Mouse (Mus musculus) embryonic facial prominence, embryonic 14.5 days (tissue): ENCODE results near the gene Lfng. TPM values are rescaled to one million over a fixed set of nuclear protein-coding genes. Genes with fewer than 3 reads are reported as not detected.

Source experiments
- ATAC-seq: fragments of 200-750 bp; cut with Nextera tagmentation; 2 replicates; pipeline ENCODE4 v1.8.0; 2017; ENCODE audit warnings: low read depth, moderate number of reproducible peaks, moderate TSS enrichment
- DNase-seq: peaks from one replicate; pipeline ENCODE4 v3.0.0-alpha.2; 2015; ENCODE audit warnings: low spot score
- H3K27ac ChIP-seq: fragments of 300-500 bp; sonication (generic); replicated peaks from 2 replicates; pipeline ENCODE4 v1.5.1; 2014; ENCODE audit warnings: low read depth, mild to moderate bottlenecking, low read length, moderate library complexity
- H3K27me3 ChIP-seq: fragments of 300-500 bp; sonication (generic); replicated peaks from 2 replicates; pipeline ENCODE4 v1.6.1; 2014; ENCODE audit warnings: low read length; ENCODE audit not compliant: control insufficient read depth, insufficient read depth
- H3K36me3 ChIP-seq: fragments of 300-500 bp; sonication (generic); 2 replicates; pipeline ENCODE4 v1.6.1; 2014; ENCODE audit warnings: low read length, mixed read lengths; ENCODE audit not compliant: control insufficient read depth, insufficient read depth
- H3K4me1 ChIP-seq: fragments of 300-500 bp; sonication (generic); 2 replicates; pipeline ENCODE4 v1.6.1; 2014; ENCODE audit warnings: antibody characterized with exemption, low read length; ENCODE audit not compliant: control insufficient read depth, insufficient read depth
- H3K4me2 ChIP-seq: fragments of 300-500 bp; sonication (generic); 2 replicates; pipeline ENCODE4 v1.6.1; 2014; ENCODE audit warnings: low read depth, mild to moderate bottlenecking, low read length, moderate library complexity, mixed read lengths
- H3K4me3 ChIP-seq: fragments of 300-500 bp; sonication (generic); 2 replicates; pipeline ENCODE4 v1.5.1; 2014; ENCODE audit warnings: low read depth, mild to moderate bottlenecking, low read length
- H3K9ac ChIP-seq: fragments of 300-500 bp; sonication (generic); 2 replicates; pipeline ENCODE4 v1.6.1; 2014; ENCODE audit warnings: low read depth, mild to moderate bottlenecking, low read length, moderate library complexity, mixed read lengths
- H3K9me3 ChIP-seq: fragments of 300-500 bp; sonication (generic); 2 replicates; pipeline ENCODE4 v1.6.1; 2016; ENCODE audit warnings: low read length; ENCODE audit not compliant: control insufficient read depth
- WGBS: fragments of 180-500 bp; shearing (Covaris S2); extraction: QIAGEN DNeasy Blood & Tissue Kit; methylation state at CpG from one replicate; pipeline ENCODE4 v1.1.7; 2014; 5-methylcytosine and 5-hydroxymethylcytosine counted together
- polyA plus RNA-seq: library from polyadenylated mRNA; unstranded; fragments of >200 nt; fragmentation: Nextera tagmentation; extraction: Ambion mirVana; gene quantifications from 2 replicates; pipeline ENCODE4 v1.2.1, GENCODE M21; 2014

Lfng gene
- polyA plus RNA-seq, 1 experiment from 2014 or later, result 27.9 TPM

GRCm38 (mm10) chr5:140622978-140623670, 16.0 kb downstream of the Lfng start:
- whole genome bisulfite sequencing, result 94% methylated on average over 20 of the region's 23 CpGs
- ATAC-seq (no peak), DNase-seq (no peak)
- no peaks in the 10 kb centered on the region for H3K4me1 ChIP-seq
- H3K27me3 ChIP-seq, result no peaks in the 10 kb centered on the region
- no peak overlapping the region for H3K9ac ChIP-seq
- H3K4me2 ChIP-seq, result no peak overlapping the region
- no peak overlapping the region for H3K27ac ChIP-seq
- no peak overlapping the region for H3K4me3 ChIP-seq
- no peaks in the 10 kb centered on the region for H3K9me3 ChIP-seq
- H3K36me3 ChIP-seq, result peaks cover 66% of the 10 kb centered on the region

- WGBS, result 67% methylated on average over 4 of the region's 4 CpGs
- Histone ChIP-seq H3K9ac (no peak overlapping the region), H3K4me1 (no peaks in the 10 kb centered on the region), H3K27ac (no peak overlapping the region), H3K36me3 (peaks cover 72% of the 10 kb centered on the region), H3K4me3 (no peak overlapping the region), H3K9me3 (no peaks in the 10 kb centered on the region), H3K27me3 (no peaks in the 10 kb centered on the region), H3K4me2 (no peak overlapping the region)
- DNase-seq (no peak), ATAC-seq (no peak)
These were observed 16.7 kb downstream of the Lfng start for GRCm38 (mm10) chr5:140623791-140624190.

GRCm38 (mm10) chr5:140624238-140624637, 17.1 kb downstream of the Lfng start:
- no peak overlapping the region for H3K9ac ChIP-seq
- H3K27me3 ChIP-seq, result no peaks in the 10 kb centered on the region
- no peak for DNase-seq
- WGBS, result 93% methylated on average over 5 of the region's 5 CpGs
- peaks cover 77% of the 10 kb centered on the region for H3K36me3 ChIP-seq
- no peaks in the 10 kb centered on the region for H3K4me1 ChIP-seq
- no peaks in the 10 kb centered on the region for H3K9me3 ChIP-seq
- no peak for ATAC-seq
- H3K4me3 ChIP-seq, result no peak overlapping the region
- H3K4me2 ChIP-seq, result no peak overlapping the region
- H3K27ac ChIP-seq, result no peak overlapping the region

GRCm38 (mm10) chr5:140624961-140625360, 17.8 kb downstream of the Lfng start:
- Histone ChIP-seq H3K4me2 (no peak overlapping the region), H3K36me3 (peaks cover 84% of the 10 kb centered on the region), H3K4me1 (no peaks in the 10 kb centered on the region), H3K9me3 (no peaks in the 10 kb centered on the region), H3K4me3 (no peak overlapping the region), H3K27ac (no peak overlapping the region), H3K27me3 (no peaks in the 10 kb centered on the region), H3K9ac (no peak overlapping the region)
- DNase-seq (no peak), ATAC-seq (no peak)
- WGBS, result 91% methylated on average over 13 of the region's 13 CpGs

- Histone ChIP-seq H3K27ac (no peak overlapping the region), H3K4me3 (no peak overlapping the region), H3K4me2 (no peak overlapping the region), H3K27me3 (no peaks in the 10 kb centered on the region), H3K9ac (no peak overlapping the region), H3K9me3 (no peaks in the 10 kb centered on the region), H3K4me1 (no peaks in the 10 kb centered on the region), H3K36me3 (peaks cover 96% of the 10 kb centered on the region)
- DNase-seq, result no peak
- no peak for ATAC-seq
- 95% methylated on average over 5 of the region's 5 CpGs for WGBS
These were observed 20.5 kb downstream of the Lfng start for GRCm38 (mm10) chr5:140627580-140627979.

- Histone ChIP-seq H3K27me3 (no peaks in the 10 kb centered on the region), H3K9me3 (no peaks in the 10 kb centered on the region), H3K27ac (no peak overlapping the region), H3K4me2 (no peak overlapping the region), H3K4me3 (no peak overlapping the region), H3K36me3 (peaks cover 96% of the 10 kb centered on the region), H3K4me1 (no peaks in the 10 kb centered on the region), H3K9ac (no peak overlapping the region)
- ATAC-seq, result no peak
- DNase-seq, result no peak
- 97% methylated on average over 9 of the region's 9 CpGs for WGBS
These were observed 21.9 kb downstream of the Lfng start for GRCm38 (mm10) chr5:140628995-140629394.

- Histone ChIP-seq H3K27me3 (no peaks in the 10 kb centered on the region), H3K4me1 (no peaks in the 10 kb centered on the region), H3K27ac (no peak overlapping the region), H3K9me3 (no peaks in the 10 kb centered on the region), H3K4me2 (no peak overlapping the region), H3K36me3 (peaks cover 99% of the 10 kb centered on the region), H3K9ac (no peak overlapping the region), H3K4me3 (no peak overlapping the region)
- ATAC-seq, result no peak
- DNase-seq, result no peak
- WGBS, result 76% methylated on average over 7 of the region's 7 CpGs
These were observed 26.3 kb downstream of the Lfng start for GRCm38 (mm10) chr5:140633432-140633831.

GRCm38 (mm10) chr5:140634798-140635722, 27.9 kb downstream of the Lfng start:
- no peak overlapping the region for H3K27ac ChIP-seq
- 93% methylated on average over 23 of the region's 26 CpGs for WGBS
- DNase-seq (no peak), ATAC-seq (no peak)
- no peaks in the 10 kb centered on the region for H3K4me1 ChIP-seq
- no peak overlapping the region for H3K9ac ChIP-seq
- no peaks in the 10 kb centered on the region for H3K27me3 ChIP-seq
- peaks cover 94% of the 10 kb centered on the region for H3K36me3 ChIP-seq
- no peak overlapping the region for H3K4me2 ChIP-seq
- no peak overlapping the region for H3K4me3 ChIP-seq
- no peaks in the 10 kb centered on the region for H3K9me3 ChIP-seq
